Mouse (Mus musculus): ENCODE measurements around the gene Grik4.

GRCm38 (mm10) chr9:42858998-42859690 lies 85.1 kb downstream of the Grik4 start:
- no peak for TF ChIP-seq HCFC1 (IDR thresholded peaks at IDR 0.05; ENCODE audit: borderline replicate concordance, insufficient read depth, low read length)
- TF ChIP-seq ZC3H11A (IDR thresholded peaks at IDR 0.05; ENCODE audit: borderline replicate concordance, low read depth, low read length) = no peak
